Mouse (Mus musculus) embryonic fibroblast, embryonic 13.5 days (primary cell): ENCODE data around the gene Slco1c1. TPM values are rescaled to one million over a fixed set of nuclear protein-coding genes. Genes with fewer than 3 reads are reported as not detected.
"Not testable (repeated sequence)": the region's sequence is repeated elsewhere in the genome, so short reads cannot be mapped to it uniquely, and the experiment has no call there.

Experiments used
- H3K27ac ChIP-seq: 2 replicates; pipeline ENCODE4 v1.5.1; 2012; ENCODE audit warnings: low read length, control low read depth, inconsistent platforms; ENCODE audit not compliant: insufficient read depth
- H3K4me1 ChIP-seq: 2 replicates; pipeline ENCODE4 v1.6.1; 2011; ENCODE audit warnings: low read length; ENCODE audit not compliant: control insufficient read depth, insufficient read depth
- H3K4me3 ChIP-seq: 2 replicates; pipeline ENCODE4 v1.5.1; 2011; ENCODE audit warnings: mild to moderate bottlenecking, control low read depth, low read length; ENCODE audit not compliant: insufficient read depth
- CTCF ChIP-seq: IDR thresholded peaks from 2 replicates; pipeline ENCODE4 v1.5.1; 2011; ENCODE audit warnings: mild to moderate bottlenecking, control low read depth, low read length, moderate library complexity, borderline replicate concordance; ENCODE audit not compliant: insufficient read depth
- POLR2A ChIP-seq: IDR thresholded peaks from 2 replicates; pipeline ENCODE4 v1.6.1; 2011; ENCODE audit warnings: low read depth, mild to moderate bottlenecking, control low read depth, low read length, moderate library complexity
- polyA plus RNA-seq: library from polyadenylated mRNA; stranded (reverse); fragments of >200 nt; gene quantifications from 2 replicates; pipeline ENCODE4 v1.2.4, GENCODE M21; 2011; ENCODE audit warnings: low read depth; ENCODE audit not compliant: missing spikeins, insufficient read length

Slco1c1 gene
- polyA plus RNA-seq, 1 experiment: not detected

- Histone ChIP-seq H3K27ac (no peak overlapping the region), H3K4me1 (no peaks in the 10 kb centered on the region), H3K4me3 (no peak overlapping the region)
- TF ChIP-seq CTCF (no peak), POLR2A (no peak)
These were observed 52.6 kb downstream of the Slco1c1 start for GRCm38 (mm10) chr6:141576646-141577200.

GRCm38 (mm10) chr6:141584791-141585403 is 60.7 kb downstream of the Slco1c1 start:
- H3K27ac ChIP-seq: no peak overlapping the region
- TF ChIP-seq POLR2A: no peak
- no peak for TF ChIP-seq CTCF
- H3K4me3 ChIP-seq: no peak overlapping the region
- no peaks in the 10 kb centered on the region for H3K4me1 ChIP-seq

GRCm38 (mm10) chr6:141590002-141590401 is 65.8 kb downstream of the Slco1c1 start:
- no peak overlapping the region for H3K27ac ChIP-seq
- H3K4me3 ChIP-seq: no peak overlapping the region
- TF ChIP-seq CTCF (no peak), POLR2A (no peak)
- no peaks in the 10 kb centered on the region for H3K4me1 ChIP-seq

GRCm38 (mm10) chr6:141590598-141591200 is 66.5 kb downstream of the Slco1c1 start:
- H3K4me1 ChIP-seq, H3K4me3 ChIP-seq, H3K27ac ChIP-seq: not testable (repeated sequence)

GRCm38 (mm10) chr6:141596081-141596480 is 71.9 kb downstream of the Slco1c1 start:
- no peak overlapping the region for H3K4me3 ChIP-seq
- H3K27ac ChIP-seq: no peak overlapping the region
- TF ChIP-seq POLR2A (no peak), CTCF (no peak)
- H3K4me1 ChIP-seq: no peaks in the 10 kb centered on the region

GRCm38 (mm10) chr6:141597037-141597436 is 72.9 kb downstream of the Slco1c1 start:
- Histone ChIP-seq H3K4me1 (no peaks in the 10 kb centered on the region), H3K27ac (no peak overlapping the region), H3K4me3 (no peak overlapping the region)
- TF ChIP-seq POLR2A: no peak
- no peak for TF ChIP-seq CTCF

GRCm38 (mm10) chr6:141600940-141601339 is 76.8 kb downstream of the Slco1c1 start:
- TF ChIP-seq CTCF (no peak), POLR2A (no peak)
- Histone ChIP-seq H3K4me3 (no peak overlapping the region), H3K4me1 (no peaks in the 10 kb centered on the region), H3K27ac (no peak overlapping the region)

GRCm38 (mm10) chr6:141610702-141611260 is 86.6 kb downstream of the Slco1c1 start:
- H3K27ac ChIP-seq: no peak overlapping the region
- no peaks in the 10 kb centered on the region for H3K4me1 ChIP-seq
- TF ChIP-seq CTCF (no peak), POLR2A (no peak)
- no peak overlapping the region for H3K4me3 ChIP-seq

- Histone ChIP-seq H3K27ac (no peak overlapping the region), H3K4me3 (no peak overlapping the region)
These were observed 89.8 kb downstream of the Slco1c1 start for GRCm38 (mm10) chr6:141614017-141614416.

GRCm38 (mm10) chr6:141615348-141615747 is 91.2 kb downstream of the Slco1c1 start:
- Histone ChIP-seq H3K4me3 (no peak overlapping the region), H3K4me1 (no peaks in the 10 kb centered on the region), H3K27ac (no peak overlapping the region)
- TF ChIP-seq CTCF (no peak), POLR2A (no peak)

More at GRCm38 (mm10) chr6:141614017-141614416, 89.8 kb downstream of the Slco1c1 start:
- TF ChIP-seq POLR2A (no peak), CTCF (no peak)
- no peaks in the 10 kb centered on the region for H3K4me1 ChIP-seq

Other genes starting within 250 kb of the Slco1c1 start
- not detected in 2 replicates for gene Slco1b2, start 105.2 kb downstream of the Slco1c1 start, polyA plus RNA-seq
- gene Gm5724, start 249.4 kb downstream of the Slco1c1 start, polyA plus RNA-seq: not detected in 2 replicates